Mouse (Mus musculus): ENCODE results near the gene Aqp11.

GRCm38 (mm10) chr7:97764591-97764990, 26.5 kb upstream of the Aqp11 start:
- TF ChIP-seq CTCF (IDR thresholded peaks at IDR 0.05; ENCODE audit: extremely low read depth, insufficient read depth, low read length), result no peak
- no peak for TF ChIP-seq POLR2A (IDR thresholded peaks at IDR 0.05; ENCODE audit: extremely low read depth, insufficient read depth, low read length)

All from cortical plate, adult 2 months (tissue).